Mouse (Mus musculus) ES-E14 (cell line): ENCODE measurements around the gene Gdap1l1.

Experiments
- CHD2 ChIP-seq: IDR thresholded peaks from 2 replicates; pipeline ENCODE4 v1.6.1; 2014; ENCODE audit warnings: mild to moderate bottlenecking, low read depth, low read length, inconsistent platforms
- MAFK ChIP-seq: IDR thresholded peaks from 2 replicates; pipeline ENCODE4 v1.6.1; 2014; ENCODE audit warnings: mild to moderate bottlenecking, low read depth, low read length, inconsistent platforms; ENCODE audit not compliant: insufficient read depth
- ZC3H11A ChIP-seq: IDR thresholded peaks from 2 replicates; pipeline ENCODE4 v1.6.1; 2012; ENCODE audit warnings: low read depth, mild to moderate bottlenecking, inconsistent platforms, low read length, borderline replicate concordance
- ZNF384 ChIP-seq: IDR thresholded peaks from 2 replicates; pipeline ENCODE4 v1.6.1; 2012; ENCODE audit warnings: low read depth, low read length, inconsistent platforms

DNA sequence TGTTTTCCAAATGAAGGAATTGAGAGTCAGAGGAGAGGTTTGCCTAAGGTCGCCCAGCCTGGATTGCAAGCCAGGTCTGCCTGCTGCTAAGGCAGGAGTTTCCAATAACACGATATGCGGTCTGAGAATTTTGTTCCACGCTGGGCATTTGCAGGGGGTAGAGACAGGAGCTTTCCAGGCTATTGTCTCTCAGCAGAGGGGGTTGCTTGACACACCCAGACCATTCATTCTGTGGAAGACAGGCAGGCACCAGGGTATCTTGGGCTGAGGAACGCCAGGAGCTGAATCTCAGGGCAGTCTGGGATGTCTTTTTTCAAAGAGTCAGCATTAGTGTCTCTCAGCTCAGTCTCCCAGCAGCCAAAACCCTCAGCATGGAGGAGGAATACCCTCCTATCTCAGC, 54.8 kb downstream of the Gdap1l1 start:
- TF ChIP-seq ZNF384 (no peak), CHD2 (no peak), ZC3H11A (no peak), MAFK (no peak)
